17 mouse cellular contexts compared by ENCODE assay signal in genomic region chr17:86162672-86163071, GRCm38 (mm10). TPM values are rescaled to one million over a fixed set of nuclear protein-coding genes. Genes with fewer than 3 reads are reported as not detected.
A peak's percentile ranks its signal among the peaks of the same experiment; 100 is the strongest.
DNase-seq lines count a peak whose midpoint lies in the region; ATAC-seq and TF ChIP-seq lines count a peak whose summit lies in the region.
"Had no signal": no experiment of that assay in that cellular context is flagged by ENCODE, and none has a peak within 500 bp of the region (broad histone marks: within the 10 kb centered on the region; RNA-seq: fewer than 3 reads in every experiment).

No protein-coding gene starts in this region.

- peak; percentile 67 for DNase-seq in forebrain, embryonic 11.5 days (ENCODE audit: low spot score)
- DNase-seq in forebrain, embryonic 10.5 days (ENCODE audit: extremely low spot score, low spot score), result no peak
- peak; percentile 36 for DNase-seq in liver
- DNase-seq in liver, embryonic 11.5 days (ENCODE audit: low spot score), result no peak
- peak; percentile 50 for DNase-seq in embryonic facial prominence, embryonic 10.5 days (ENCODE audit: low spot score)
- peak; percentile 34 for DNase-seq in liver, postnatal 0 days
- no peak for DNase-seq in retina, postnatal 1 day

- no peak overlapping the region for H3K4me3 ChIP-seq in forebrain, embryonic 11.5 days (ENCODE audit: low read depth, low read length)
- H3K4me3 ChIP-seq in forebrain, embryonic 10.5 days, result no peak overlapping the region
- no peak overlapping the region for H3K4me3 ChIP-seq in liver, embryonic 11.5 days (ENCODE audit: low read depth, low read length)
- H3K4me3 ChIP-seq in embryonic facial prominence, embryonic 10.5 days, result no peak overlapping the region
- no peak overlapping the region for H3K4me3 ChIP-seq in liver, postnatal 0 days (ENCODE audit: low read depth, low read length)
- H3K4me3 ChIP-seq in hindbrain, embryonic 12.5 days, result no peak overlapping the region
- H3K4me3 ChIP-seq: embryonic facial prominence, embryonic 12.5 days; kidney, embryonic 15.5 days; limb, embryonic 12.5 days; midbrain, embryonic 10.5 days; neural tube, embryonic 12.5 days; stomach, embryonic 15.5 days had no signal

- no peak for TF ChIP-seq EP300 in liver, postnatal 0 days (IDR thresholded peaks at IDR 0.05; ENCODE audit: low read depth)

- H3K9ac ChIP-seq in forebrain, embryonic 11.5 days (ENCODE audit: low read length), result no peak overlapping the region
- no peak overlapping the region for H3K9ac ChIP-seq in liver, embryonic 11.5 days (ENCODE audit: low read depth, low read length)
- no peak overlapping the region for H3K9ac ChIP-seq in liver, postnatal 0 days (replicated peaks)
- H3K9ac ChIP-seq in hindbrain, embryonic 12.5 days, result no peak overlapping the region
- H3K9ac ChIP-seq: embryonic facial prominence, embryonic 12.5 days; forebrain, postnatal 0 days; kidney, embryonic 15.5 days; limb, embryonic 12.5 days; neural tube, embryonic 12.5 days; stomach, embryonic 15.5 days had no signal

- no peak for TF ChIP-seq CTCF in liver, postnatal 0 days (IDR thresholded peaks at IDR 0.05; ENCODE audit: low read depth)

- H3K27ac ChIP-seq in forebrain, embryonic 11.5 days (ENCODE audit: low read depth, low read length), result no peak overlapping the region
- H3K27ac ChIP-seq in forebrain, embryonic 10.5 days, result no peak overlapping the region
- H3K27ac ChIP-seq in liver, embryonic 11.5 days (ENCODE audit: low read depth, low read length), result no peak overlapping the region
- no peak overlapping the region for H3K27ac ChIP-seq in embryonic facial prominence, embryonic 10.5 days (replicated peaks)
- no peak overlapping the region for H3K27ac ChIP-seq in liver, postnatal 0 days (ENCODE audit: low read depth)
- no peak overlapping the region for H3K27ac ChIP-seq in hindbrain, embryonic 12.5 days
- H3K27ac ChIP-seq: embryonic facial prominence, embryonic 12.5 days; hindbrain, postnatal 0 days; kidney, embryonic 15.5 days; limb, embryonic 12.5 days; midbrain, embryonic 10.5 days; neural tube, embryonic 12.5 days; stomach, embryonic 15.5 days had no signal

- no peak for ATAC-seq in forebrain, embryonic 11.5 days (replicated peaks; ENCODE audit: low FRiP score)
- ATAC-seq in liver, embryonic 11.5 days (replicated peaks; ENCODE audit: low FRiP score), result no peak
- no peak for ATAC-seq in liver, postnatal 0 days
- ATAC-seq in hindbrain, embryonic 12.5 days (ENCODE audit: low FRiP score), result no peak

- no peak overlapping the region for H3K4me2 ChIP-seq in forebrain, embryonic 11.5 days (ENCODE audit: low read depth, low read length, severe bottlenecking)
- H3K4me2 ChIP-seq in liver, embryonic 11.5 days, result no peak overlapping the region
- H3K4me2 ChIP-seq in liver, postnatal 0 days (ENCODE audit: low read depth, low read length), result no peak overlapping the region
- no peak overlapping the region for H3K4me2 ChIP-seq in hindbrain, embryonic 12.5 days (replicated peaks)
- H3K4me2 ChIP-seq: embryonic facial prominence, embryonic 12.5 days; heart, embryonic 11.5 days; kidney, embryonic 15.5 days; limb, embryonic 12.5 days; neural tube, embryonic 12.5 days; stomach, embryonic 15.5 days had no signal

- H3K4me1 ChIP-seq in forebrain, embryonic 11.5 days (replicated peaks; ENCODE audit: control insufficient read depth, insufficient read depth, low read length), result no peaks in the 10 kb centered on the region
- peaks cover 23% of the 10 kb centered on the region for H3K4me1 ChIP-seq in forebrain, embryonic 10.5 days
- no peaks in the 10 kb centered on the region for H3K4me1 ChIP-seq in liver, embryonic 11.5 days (replicated peaks; ENCODE audit: control insufficient read depth, insufficient read depth, low read length)
- H3K4me1 ChIP-seq in embryonic facial prominence, embryonic 10.5 days, result peaks cover 19% of the 10 kb centered on the region
- H3K4me1 ChIP-seq in liver, postnatal 0 days (ENCODE audit: insufficient read depth), result peaks cover 13% of the 10 kb centered on the region; the same call in 1 of the 2 replicates
- 0 out of 2 replicates have a peak, but pooled peaks cover 4% of the 10 kb centered on the region for H3K4me1 ChIP-seq in hindbrain, embryonic 12.5 days

- no peaks in the 10 kb centered on the region for H3K9me3 ChIP-seq in forebrain, embryonic 11.5 days (ENCODE audit: control insufficient read depth, low read length)
- no peaks in the 10 kb centered on the region for H3K9me3 ChIP-seq in forebrain, embryonic 10.5 days
- no peaks in the 10 kb centered on the region for H3K9me3 ChIP-seq in liver, embryonic 11.5 days (ENCODE audit: control insufficient read depth, low read length)
- H3K9me3 ChIP-seq in embryonic facial prominence, embryonic 10.5 days, result no peaks in the 10 kb centered on the region
- H3K9me3 ChIP-seq in liver, postnatal 0 days (ENCODE audit: low read length), result no peaks in the 10 kb centered on the region
- no peaks in the 10 kb centered on the region for H3K9me3 ChIP-seq in hindbrain, embryonic 12.5 days (replicated peaks)
- H3K9me3 ChIP-seq: embryonic facial prominence, embryonic 12.5 days; kidney, embryonic 15.5 days; limb, embryonic 12.5 days; midbrain, embryonic 10.5 days; neural tube, embryonic 12.5 days; stomach, embryonic 15.5 days had no signal

- no peaks in the 10 kb centered on the region for H3K36me3 ChIP-seq in forebrain, embryonic 11.5 days (ENCODE audit: control insufficient read depth, insufficient read depth, low read length)
- H3K36me3 ChIP-seq in forebrain, embryonic 10.5 days (replicated peaks), result no peaks in the 10 kb centered on the region
- no peaks in the 10 kb centered on the region for H3K36me3 ChIP-seq in liver, embryonic 11.5 days (ENCODE audit: control insufficient read depth, insufficient read depth, low read length)
- H3K36me3 ChIP-seq in embryonic facial prominence, embryonic 10.5 days (replicated peaks), result no peaks in the 10 kb centered on the region
- no peaks in the 10 kb centered on the region for H3K36me3 ChIP-seq in liver, postnatal 0 days (replicated peaks; ENCODE audit: insufficient read depth, low read length)
- H3K36me3 ChIP-seq in hindbrain, embryonic 12.5 days, result no peaks in the 10 kb centered on the region
- H3K36me3 ChIP-seq: embryonic facial prominence, embryonic 12.5 days; kidney, embryonic 15.5 days; limb, embryonic 12.5 days; midbrain, embryonic 10.5 days; neural tube, embryonic 12.5 days; stomach, embryonic 15.5 days had no signal

- WGBS in forebrain, embryonic 11.5 days, result 42% methylated on average over 15 of the region's 15 CpGs
- WGBS in forebrain, embryonic 10.5 days, result 59% methylated on average over 15 of the region's 15 CpGs
- WGBS in liver, embryonic 11.5 days, result 55% methylated on average over 15 of the region's 15 CpGs
- 53% methylated on average over 15 of the region's 15 CpGs for WGBS in embryonic facial prominence, embryonic 10.5 days
- 77% methylated on average over 15 of the region's 15 CpGs for WGBS in liver, postnatal 0 days (ENCODE audit: insufficient replicate concordance)
- 52% methylated on average over 12 of the region's 15 CpGs for WGBS in hindbrain, embryonic 12.5 days

- no peaks in the 10 kb centered on the region for H3K27me3 ChIP-seq in forebrain, embryonic 11.5 days (ENCODE audit: control insufficient read depth, insufficient read depth, low read length)
- H3K27me3 ChIP-seq in forebrain, embryonic 10.5 days (ENCODE audit: poor library complexity, severe bottlenecking), result no peaks in the 10 kb centered on the region
- H3K27me3 ChIP-seq in liver, embryonic 11.5 days (replicated peaks; ENCODE audit: control insufficient read depth, insufficient read depth, low read length), result no peaks in the 10 kb centered on the region
- H3K27me3 ChIP-seq in embryonic facial prominence, embryonic 10.5 days (replicated peaks; ENCODE audit: low read depth, poor library complexity, severe bottlenecking), result no peaks in the 10 kb centered on the region; the same call in 1 of the 2 replicates
- H3K27me3 ChIP-seq in liver, postnatal 0 days (ENCODE audit: insufficient read depth, low read length), result no peaks in the 10 kb centered on the region
- no peaks in the 10 kb centered on the region; the same call in 1 of the 2 replicates for H3K27me3 ChIP-seq in hindbrain, embryonic 12.5 days
- H3K27me3 ChIP-seq: embryonic facial prominence, embryonic 12.5 days; kidney, embryonic 15.5 days; limb, embryonic 12.5 days; neural tube, embryonic 12.5 days; stomach, embryonic 15.5 days had no signal

RNA-seq across cellular contexts. Expression of gene Prkce, which starts 4.9 kb away (rescaled TPM):
- 6.0 and 6.1 TPM in 2 replicates for polyA plus RNA-seq in forebrain, embryonic 11.5 days (2014; fragmentation: Nextera tagmentation; extraction: Ambion mirVana)
- 2.8 and 3.1 TPM in 2 replicates for polyA plus RNA-seq in forebrain, embryonic 10.5 days (2016; fragmentation: Nextera tagmentation; extraction: Ambion mirVana)
- 3.7 and 4.0 TPM in 2 replicates for polyA plus RNA-seq in liver, embryonic 11.5 days (2014; fragmentation: Nextera tagmentation; extraction: Ambion mirVana)
- 4.2 and 5.6 TPM in 2 replicates for polyA plus RNA-seq in embryonic facial prominence, embryonic 10.5 days (2016; fragmentation: Nextera tagmentation; extraction: Ambion mirVana)
- 1.9 and 2.0 TPM in 2 replicates for polyA plus RNA-seq in liver, postnatal 0 days (2015; fragmentation: Nextera tagmentation; extraction: Ambion mirVana)
- polyA plus RNA-seq in hindbrain, embryonic 12.5 days (2016; fragmentation: Nextera tagmentation; extraction: Ambion mirVana), result 11.0 and 12.0 TPM in 2 replicates

RNA-seq across cellular contexts. Expression of gene Srbd1, which starts 17.7 kb away (rescaled TPM):
- 12.6 and 15.1 TPM in 2 replicates for polyA plus RNA-seq in forebrain, embryonic 11.5 days (2014; fragmentation: Nextera tagmentation; extraction: Ambion mirVana)
- 24.7 and 25.4 TPM in 2 replicates for polyA plus RNA-seq in forebrain, embryonic 10.5 days (2016; fragmentation: Nextera tagmentation; extraction: Ambion mirVana)
- 11.5 and 13.3 TPM in 2 replicates for polyA plus RNA-seq in liver, embryonic 11.5 days (2014; fragmentation: Nextera tagmentation; extraction: Ambion mirVana)
- 24.4 and 24.5 TPM in 2 replicates for polyA plus RNA-seq in embryonic facial prominence, embryonic 10.5 days (2016; fragmentation: Nextera tagmentation; extraction: Ambion mirVana)
- polyA plus RNA-seq in liver, postnatal 0 days (2015; fragmentation: Nextera tagmentation; extraction: Ambion mirVana), result 3.8 and 3.9 TPM in 2 replicates
- 22.6 and 24.1 TPM in 2 replicates for polyA plus RNA-seq in hindbrain, embryonic 12.5 days (2016; fragmentation: Nextera tagmentation; extraction: Ambion mirVana)

Comparison
In these comparisons a context has a peak if more than half of its experiments do, and no peak if none do; other contexts are left out.
1. DNase-seq: peak in forebrain, embryonic 11.5 days (single experiment), liver (single experiment), embryonic facial prominence, embryonic 10.5 days (single experiment) and liver, postnatal 0 days (single experiment); none in forebrain, embryonic 10.5 days (single experiment), liver, embryonic 11.5 days (single experiment) and retina, postnatal 1 day (single experiment).